13 mouse cellular contexts compared by ENCODE assay signal in genomic region chr13:92656815-92657513, GRCm38 (mm10). TPM values are rescaled to one million over a fixed set of nuclear protein-coding genes. Genes with fewer than 3 reads are reported as not detected.
DNase-seq lines count a peak whose midpoint lies in the region; ATAC-seq lines count a peak whose summit lies in the region.
"Had no signal": no experiment of that assay in that cellular context is flagged by ENCODE, and none has a peak within 500 bp of the region (broad histone marks: within the 10 kb centered on the region; RNA-seq: fewer than 3 reads in every experiment).

No protein-coding gene starts in this region.

- 60% methylated on average over 4 of the region's 4 CpGs for WGBS in heart, embryonic 11.5 days (ENCODE audit: insufficient replicate concordance)

- H3K27me3 ChIP-seq in heart, embryonic 11.5 days (ENCODE audit: control insufficient read depth, insufficient read depth, low read length): no peaks in the 10 kb centered on the region

- H3K4me1 ChIP-seq in heart, embryonic 11.5 days (ENCODE audit: control insufficient read depth, insufficient read depth, low read length): peaks cover 14% of the 10 kb centered on the region; the same call in 1 of the 2 replicates

- H3K9me3 ChIP-seq in heart, embryonic 11.5 days (replicated peaks; ENCODE audit: control insufficient read depth, low read length): no peaks in the 10 kb centered on the region
- H3K9me3 ChIP-seq: midbrain, embryonic 10.5 days had no signal

- intact Hi-C loops in heart, postnatal 10 days (cut with DNase I): no loop called here

- ATAC-seq in heart, embryonic 11.5 days (replicated peaks; ENCODE audit: insufficient number of reproducible peaks, low FRiP score, low TSS enrichment): no peak

- H3K4me2 ChIP-seq in heart, embryonic 11.5 days: no peak overlapping the region
- H3K4me2 ChIP-seq: hindbrain, embryonic 14.5 days; liver, embryonic 11.5 days had no signal

- no peak overlapping the region for H3K9ac ChIP-seq in heart, embryonic 11.5 days (ENCODE audit: low read depth, low read length)
- H3K9ac ChIP-seq: hindbrain, embryonic 14.5 days had no signal

- DNase-seq in heart, adult 8-10 months (ENCODE audit: low spot score): peak; percentile 23
- DNase-seq in Muller cell, postnatal 12 days (ENCODE audit: inconsistent ontology term): peak; percentile 67
- DNase-seq in cerebellum, adult 9-10 months: peak; percentile 29
- peak; percentile 52 to 60 for DNase-seq in heart, postnatal 10 days
- DNase-seq in kidney, adult 9 months: no peak
- no peak for DNase-seq in right cerebral cortex, postnatal 36 days (ENCODE audit: low spot score in 2 of 2)
- DNase-seq: kidney, adult 11 months; lung, postnatal 14 days; thymus, adult 2 months had no signal

- no peak overlapping the region for H3K4me3 ChIP-seq in heart, embryonic 11.5 days (ENCODE audit: low read depth, low read length)
- H3K4me3 ChIP-seq: midbrain, embryonic 10.5 days had no signal

- H3K27ac ChIP-seq in heart, embryonic 11.5 days (ENCODE audit: low read depth, low read length): no peak overlapping the region
- H3K27ac ChIP-seq: hindbrain, embryonic 14.5 days; midbrain, embryonic 10.5 days had no signal

- H3K36me3 ChIP-seq in heart, embryonic 11.5 days (ENCODE audit: control insufficient read depth, insufficient read depth, low read length): 0 out of 2 replicates have a peak, but pooled peaks cover 2% of the 10 kb centered on the region

RNA-seq across cellular contexts. Expression of gene Serinc5, which starts 46.1 kb away (rescaled TPM):
- 10 to 100 TPM; 10.2 to 11.8 (median 11.0) TPM for total RNA-seq in heart, adult 8-10 months (2022)
- polyA plus RNA-seq in heart, embryonic 11.5 days (2014; fragmentation: Nextera tagmentation; extraction: Ambion mirVana): 9.9 and 13.4 TPM in 2 replicates
- total RNA-seq in heart, postnatal 10 days (2021): 10 to 100 TPM; 30.7 to 36.8 TPM

Comparison
In these comparisons a context has a peak if more than half of its experiments do, and no peak if none do; other contexts are left out.
1. DNase-seq: peak in heart, adult 8-10 months (single experiment), Muller cell, postnatal 12 days (single experiment), cerebellum, adult 9-10 months (single experiment) and heart, postnatal 10 days (2 of 2); none in kidney, adult 9 months (single experiment) and right cerebral cortex, postnatal 36 days (0 of 2).